Mouse (Mus musculus): Measurements from ENCODE around the gene Amigo1.

The Amigo1 gene

DNA sequence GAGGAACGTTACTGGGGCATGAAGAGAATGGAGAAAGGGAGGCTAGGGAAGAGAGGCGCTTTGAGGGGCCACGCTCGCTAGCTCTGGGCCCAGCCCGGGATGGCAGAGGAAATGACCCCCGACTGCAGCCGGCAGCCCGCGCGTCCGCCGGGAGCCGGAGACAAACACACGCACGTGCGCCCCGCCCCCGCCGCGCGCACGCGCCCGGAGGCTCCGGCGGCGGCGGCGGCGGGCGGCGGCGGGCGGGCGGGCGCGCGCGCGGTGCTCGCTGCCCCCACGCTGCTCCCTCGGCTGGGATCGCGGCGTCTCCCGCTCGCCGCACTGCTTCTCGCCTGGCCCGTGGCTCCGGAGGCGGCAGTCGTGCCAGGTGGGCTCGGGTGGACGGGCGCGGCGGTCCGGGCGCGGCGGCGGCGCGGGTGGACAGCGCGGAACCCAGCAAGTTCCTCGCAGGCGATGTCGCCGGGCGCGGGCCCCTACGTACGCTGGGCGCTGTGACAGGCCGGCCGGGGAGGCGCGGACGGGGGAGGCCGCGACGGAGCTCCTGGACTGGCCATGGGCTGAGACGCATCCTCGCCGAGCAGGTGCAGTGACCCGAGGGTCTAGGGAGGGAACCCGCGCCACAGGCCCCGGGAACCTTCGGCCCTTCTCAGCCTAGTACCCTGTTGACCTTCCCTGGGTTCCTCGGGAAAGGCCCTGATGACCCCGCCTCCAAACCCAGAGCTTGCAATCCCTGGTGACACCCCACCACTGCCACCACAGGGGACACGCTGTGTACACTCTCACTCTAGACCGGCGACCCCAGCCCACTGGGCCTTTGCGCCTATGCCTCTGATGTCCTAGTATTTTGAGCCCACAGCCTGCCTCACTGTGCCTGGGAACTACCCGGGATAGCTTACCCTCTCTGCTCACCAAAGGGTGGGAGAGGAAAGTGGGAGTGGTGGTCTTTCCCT is at the start of gene Amigo1:
TSS of gene Amigo1 (plus strand) at position 238 of the 950 bp plus-strand sequence.
- peak; percentile 55 for DNase-seq (ENCODE audit: low spot score)

DNA sequence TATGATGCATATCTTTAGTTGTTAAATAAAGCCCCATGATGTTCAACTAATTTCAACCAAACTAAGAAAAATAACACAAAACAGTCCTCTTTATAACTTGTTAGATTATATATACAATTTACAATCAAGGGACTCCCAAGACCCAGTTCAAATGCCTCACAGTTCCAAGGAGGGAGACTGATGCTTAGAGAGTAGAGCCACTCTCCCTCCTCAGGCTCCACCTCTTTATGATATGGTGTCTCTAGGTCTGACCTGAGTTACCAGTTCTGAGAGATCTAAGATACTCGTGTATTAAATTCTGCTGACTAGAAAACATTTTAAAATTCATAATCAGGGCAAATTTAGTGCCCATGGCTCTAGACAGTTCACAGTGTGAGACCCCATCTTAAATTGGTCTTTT is 47.0 kb upstream of the Amigo1 start:
- DNase-seq (ENCODE audit: low spot score) = no peak

DNA sequence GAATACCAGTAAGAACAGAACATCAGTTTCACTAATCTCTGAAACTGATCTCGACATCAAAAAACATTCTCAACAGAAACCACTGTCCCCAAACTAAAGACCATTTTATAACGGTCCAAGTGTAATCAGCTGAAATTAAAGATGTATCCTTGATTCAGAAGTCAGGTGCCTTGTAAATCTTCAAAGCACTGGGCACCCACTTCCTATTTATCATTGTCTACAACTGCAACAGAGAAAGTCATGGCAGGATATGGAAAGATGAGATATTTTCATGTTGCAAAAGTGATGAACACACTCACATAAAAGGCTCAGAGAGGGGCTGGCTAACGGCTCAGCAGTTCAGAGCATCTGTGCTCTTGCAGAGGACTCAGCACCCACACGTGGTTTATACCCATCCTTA is 45.3 kb upstream of the Amigo1 start:
- no peak for DNase-seq (ENCODE audit: low spot score)

DNA sequence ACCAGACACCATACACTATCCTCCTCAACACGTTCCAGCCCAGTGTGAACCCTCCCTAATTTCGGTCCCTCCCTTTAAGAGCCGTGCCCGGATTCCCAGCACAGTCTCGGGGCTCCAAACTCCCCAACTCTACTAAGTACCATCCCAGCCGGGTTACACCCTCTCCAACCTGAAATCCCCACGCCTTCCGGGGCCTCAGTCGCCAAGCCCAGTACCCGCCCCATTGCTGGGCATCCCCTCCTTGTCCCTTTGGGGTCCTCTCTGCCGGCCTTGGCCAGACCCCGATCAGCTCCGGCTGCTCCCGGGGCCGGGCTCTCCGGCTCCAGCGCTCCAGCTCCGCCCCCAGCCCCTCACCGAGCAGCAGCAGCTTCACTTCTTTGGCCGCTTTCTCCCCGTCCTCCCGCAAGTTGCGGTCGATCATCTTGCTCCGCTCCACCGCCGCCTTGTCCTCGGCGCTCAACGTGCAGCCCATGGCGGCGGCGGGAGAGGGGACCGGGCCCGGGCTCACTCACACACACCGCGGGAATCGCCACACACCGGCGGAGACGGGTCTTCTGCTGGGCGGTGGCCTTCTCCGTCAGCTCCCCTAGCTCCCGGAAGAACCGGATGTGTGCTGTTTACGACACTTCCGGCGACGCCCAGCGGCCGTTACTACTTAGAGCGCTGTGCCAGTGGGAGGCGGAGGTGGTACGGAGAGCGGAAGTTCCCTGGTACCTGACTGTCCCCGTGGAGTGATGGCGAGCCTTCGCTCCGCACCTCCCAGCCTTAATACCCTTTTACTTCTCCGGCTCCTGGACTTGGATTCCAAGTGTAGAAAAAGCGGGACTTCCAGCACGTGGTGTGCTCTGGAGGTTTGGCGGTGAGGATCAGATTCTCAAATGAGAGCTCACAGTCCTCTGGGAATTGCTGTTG is 40.3 kb upstream of the Amigo1 start, which contains the start of gene Gnai3:
TSS of gene Gnai3 (minus strand) at position 613 of the 912 bp plus-strand sequence.
- DNase-seq (ENCODE audit: low spot score) = peak; percentile 89

DNA sequence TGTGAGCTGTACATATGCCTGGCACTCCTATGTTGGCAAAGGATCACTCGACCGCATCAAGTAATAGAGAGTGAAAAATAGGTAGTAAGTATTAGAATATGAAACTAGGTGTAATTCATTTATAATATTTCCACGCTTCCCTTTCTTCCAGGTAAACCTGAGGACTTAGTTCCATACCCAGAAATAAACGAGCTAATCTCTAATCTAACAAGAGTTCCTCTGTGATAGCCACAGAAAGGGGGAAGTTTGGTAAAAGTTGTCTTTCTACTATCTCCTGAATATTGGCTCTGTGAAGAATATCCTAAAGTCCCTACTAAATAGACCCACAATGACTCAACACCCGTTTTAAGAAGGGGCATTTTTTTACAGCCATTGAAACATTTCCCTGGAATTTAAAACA is 39.5 kb upstream of the Amigo1 start:
- no peak for DNase-seq (ENCODE audit: low spot score)

DNA sequence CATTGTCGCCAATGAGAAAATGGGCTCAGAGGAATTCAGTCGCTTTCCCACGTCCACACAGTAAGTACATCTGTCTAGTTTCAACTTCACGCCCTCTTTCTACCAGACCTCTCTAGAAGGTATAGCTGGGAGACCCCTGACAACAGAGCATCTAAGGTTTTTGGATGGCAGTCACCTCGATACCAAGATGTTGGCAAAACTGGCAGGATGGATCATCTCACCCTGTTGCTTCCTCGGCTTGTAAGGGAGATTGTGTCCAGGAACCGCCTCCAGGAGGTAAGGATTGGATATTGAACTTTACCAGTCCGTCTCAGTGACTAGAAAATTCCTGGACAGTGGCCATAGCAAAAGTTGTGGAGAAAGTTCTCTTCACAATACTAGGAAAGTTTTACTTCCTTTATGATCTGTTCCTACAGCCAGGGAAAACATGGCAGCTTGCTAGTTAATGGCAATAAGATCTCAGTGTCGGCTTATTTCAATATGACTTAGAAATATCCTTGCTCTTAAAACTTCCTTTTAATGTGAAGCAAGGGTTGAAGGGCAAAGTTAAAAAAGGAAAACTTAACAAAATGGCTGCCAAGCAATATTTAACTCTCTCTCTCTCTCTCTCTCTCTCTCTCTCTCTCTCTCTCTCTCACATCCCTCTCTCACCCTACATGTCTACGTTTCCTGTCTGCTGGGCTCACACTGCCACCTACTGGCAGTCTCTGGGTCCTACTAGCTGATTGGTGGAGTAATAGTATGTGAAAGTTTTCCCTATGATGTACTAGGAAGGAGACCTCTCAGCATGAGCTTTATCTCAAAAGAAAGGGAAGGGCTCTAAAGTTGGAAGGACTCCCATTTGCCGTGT is 38.5 kb upstream of the Amigo1 start:
- peak; percentile 82 for DNase-seq (ENCODE audit: low spot score)

DNA sequence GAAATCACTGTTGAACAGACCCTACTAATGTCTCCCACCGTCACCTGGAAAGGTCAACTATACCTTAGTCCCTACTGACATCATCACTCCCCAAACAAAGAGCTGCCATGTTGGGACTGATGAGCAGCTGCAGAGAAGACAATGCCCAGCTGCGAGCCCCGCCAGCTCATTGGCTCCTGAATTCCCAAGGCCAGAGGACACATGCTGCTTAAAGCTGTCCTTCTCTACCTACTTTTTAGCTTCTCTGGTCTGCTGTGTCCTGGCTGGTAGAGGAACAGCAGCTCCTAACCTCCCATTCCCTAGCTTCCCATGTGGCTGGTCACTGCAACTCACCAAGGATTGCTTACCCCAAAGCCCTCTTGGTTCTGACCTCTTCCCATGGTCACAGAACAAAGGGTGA is 33.8 kb upstream of the Amigo1 start:
- DNase-seq (ENCODE audit: low spot score) = no peak

DNA sequence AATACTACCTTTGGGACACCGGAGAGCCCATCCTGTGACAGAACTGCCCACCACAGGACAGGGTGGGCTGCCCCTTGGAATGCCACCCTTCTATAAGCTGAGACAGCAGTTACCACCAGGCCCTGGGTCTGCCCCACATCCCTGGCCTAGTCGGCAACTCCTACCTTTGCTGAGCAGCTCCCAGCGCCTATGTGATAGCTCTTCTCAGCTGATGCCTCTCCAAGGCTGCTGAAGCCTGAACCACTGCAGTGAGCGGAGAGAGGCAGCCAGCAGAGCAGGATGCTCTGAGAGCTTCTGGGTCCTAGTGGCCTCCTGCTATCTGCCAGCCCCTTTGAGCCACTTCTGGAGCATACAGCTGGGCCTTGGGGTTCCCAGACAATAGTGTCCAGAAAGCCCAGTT is 31.5 kb upstream of the Amigo1 start, which contains the start of gene Gpr61:
TSS of gene Gpr61 (minus strand) at position 227 of the 400 bp plus-strand sequence.
- no peak for DNase-seq (ENCODE audit: low spot score)

DNA sequence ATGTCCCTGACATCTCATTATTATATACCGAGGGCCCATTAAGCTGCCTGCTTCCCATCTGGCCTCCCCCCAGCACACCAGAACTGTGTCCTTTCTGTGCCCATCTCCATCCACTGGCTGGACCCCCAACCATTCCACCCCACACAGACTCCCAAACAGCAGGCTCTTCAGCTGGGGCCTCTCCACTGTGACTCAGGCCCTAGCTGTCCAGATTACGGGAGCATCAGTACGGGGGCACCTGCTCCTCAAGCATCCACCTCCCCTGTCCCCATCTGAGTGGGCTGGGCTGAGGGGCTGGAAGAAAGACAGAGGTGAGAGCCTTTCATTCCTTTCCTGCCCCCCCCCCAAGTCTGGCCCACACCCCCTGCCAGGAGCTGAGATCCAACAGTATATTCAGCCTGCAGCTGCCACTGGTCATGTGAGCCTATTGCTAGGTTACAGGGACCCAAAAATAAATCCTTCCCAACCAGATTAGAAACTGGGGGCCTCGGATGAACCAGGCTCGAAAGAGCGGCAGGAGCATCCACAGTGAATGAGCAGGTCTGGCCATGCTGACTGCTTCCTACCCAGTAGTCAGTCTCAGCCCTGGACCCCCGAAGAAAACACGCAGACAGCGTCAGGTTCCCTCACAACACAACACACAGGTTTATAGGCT is 27.6 kb upstream of the Amigo1 start:
- no peak for DNase-seq (ENCODE audit: low spot score)

DNA sequence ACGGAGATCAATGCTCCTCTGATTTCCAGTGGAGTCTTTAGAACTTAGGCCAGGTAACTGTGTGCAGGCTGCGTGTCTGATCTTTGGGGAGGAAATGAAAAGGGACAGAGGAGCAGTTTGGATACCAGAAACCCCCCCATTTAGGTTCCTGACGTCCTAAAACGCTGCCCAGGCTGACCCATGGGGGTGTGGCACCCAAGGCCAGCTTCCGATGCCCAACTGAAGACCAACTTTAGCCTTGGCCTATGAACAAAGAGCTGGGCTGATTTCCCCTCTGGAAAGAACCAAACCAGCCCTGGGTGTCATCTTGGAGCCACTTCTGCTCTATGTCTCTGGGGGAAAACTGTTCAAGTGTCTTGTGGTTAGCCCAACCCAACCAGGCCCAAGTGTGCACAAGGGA is 22.0 kb upstream of the Amigo1 start:
- no peak for DNase-seq (ENCODE audit: low spot score)

DNA sequence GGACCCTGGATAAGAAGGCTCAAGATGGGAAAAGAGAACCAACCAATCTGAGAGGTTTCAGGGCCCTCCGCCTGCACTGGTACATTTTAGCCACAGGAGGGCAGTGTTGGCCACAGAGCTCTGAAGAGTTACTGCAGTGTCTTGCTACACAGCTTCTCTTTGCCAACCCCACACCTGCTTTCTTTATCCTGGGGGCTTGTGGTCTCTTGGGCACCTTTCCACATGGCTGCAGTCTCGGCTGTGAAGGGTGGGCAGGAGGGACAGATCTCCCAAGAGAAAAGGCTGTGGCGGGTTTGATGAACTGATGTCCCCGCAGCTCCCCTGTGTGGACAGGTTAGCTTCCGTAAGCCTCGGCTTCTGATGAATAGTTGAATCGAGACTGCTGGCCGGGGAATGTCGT is 21.3 kb upstream of the Amigo1 start:
- DNase-seq (ENCODE audit: low spot score) = peak; percentile 75

DNA sequence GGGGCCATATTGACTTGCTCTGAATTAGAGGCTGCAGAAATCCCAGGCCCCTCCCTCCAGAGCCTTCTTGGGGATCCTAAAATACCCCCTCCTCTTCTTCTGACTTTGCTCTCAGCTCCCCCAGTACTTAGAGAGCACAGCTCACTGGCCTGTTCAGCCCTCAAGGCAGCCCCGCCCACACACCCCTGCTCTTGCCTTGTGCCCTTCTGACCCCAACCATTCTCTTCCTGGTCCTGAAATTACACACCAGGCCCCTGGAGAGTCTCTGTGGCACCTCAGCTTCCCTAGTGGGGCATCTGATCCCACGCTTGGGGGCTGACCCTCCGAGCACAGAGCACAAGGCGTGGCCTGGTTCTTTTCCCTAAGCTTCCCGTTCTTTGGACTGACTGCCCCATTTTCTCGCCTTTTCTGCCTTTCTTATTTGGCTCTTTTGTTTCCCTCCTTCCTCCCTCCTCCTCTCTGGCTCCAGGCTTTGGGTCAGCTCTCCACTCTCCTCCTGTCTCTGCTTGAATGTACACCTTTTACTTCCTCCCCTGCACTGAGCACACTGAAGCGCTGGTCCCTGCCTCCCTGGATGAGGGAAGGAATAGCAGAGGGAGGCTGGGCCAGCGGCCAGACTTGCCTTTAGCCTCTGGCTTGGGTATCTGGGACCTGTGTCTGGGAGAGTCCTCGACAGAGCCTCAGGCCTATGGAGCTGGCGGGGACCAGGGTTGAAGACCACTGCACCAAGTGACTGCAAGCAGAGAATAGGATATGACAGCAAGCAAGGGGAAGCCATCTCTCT is 20.4 kb upstream of the Amigo1 start:
- DNase-seq (ENCODE audit: low spot score) = no peak

DNA sequence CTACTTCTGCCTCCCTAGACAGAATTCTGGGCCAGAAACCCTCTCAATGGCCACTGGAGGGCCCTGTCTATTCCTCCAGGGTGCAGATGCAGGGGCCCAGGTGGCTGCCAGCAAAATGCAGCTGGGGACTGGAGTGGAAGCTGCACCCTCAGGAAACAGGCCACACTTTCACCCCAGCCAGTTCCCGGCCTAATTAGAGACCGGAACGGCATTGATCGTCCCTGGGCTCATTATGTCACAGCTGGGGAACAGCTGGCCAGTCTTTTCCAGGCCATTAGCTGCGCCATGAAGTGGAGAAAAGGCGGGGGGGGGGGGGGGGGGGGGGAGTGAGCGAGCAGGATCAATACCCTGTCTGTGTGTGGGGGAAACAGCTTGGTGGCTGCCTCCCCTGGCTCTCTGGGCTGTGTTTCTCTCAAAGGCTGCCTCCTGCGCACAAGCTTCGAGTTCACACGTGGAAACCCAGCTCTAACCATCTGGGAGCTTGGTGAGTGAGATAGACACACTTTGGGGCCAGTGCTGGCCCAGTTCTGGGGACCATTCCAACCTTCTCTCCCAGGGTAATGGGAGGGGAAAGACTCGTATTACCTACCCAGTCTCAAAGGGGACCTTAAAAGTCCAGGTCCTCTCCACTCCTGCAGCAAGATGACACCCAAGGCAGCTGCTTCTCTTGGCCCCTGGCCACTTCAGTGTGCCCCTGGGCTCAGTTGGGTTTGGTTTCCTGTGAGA is 19.5 kb upstream of the Amigo1 start:
- no peak for DNase-seq (ENCODE audit: low spot score)

DNA sequence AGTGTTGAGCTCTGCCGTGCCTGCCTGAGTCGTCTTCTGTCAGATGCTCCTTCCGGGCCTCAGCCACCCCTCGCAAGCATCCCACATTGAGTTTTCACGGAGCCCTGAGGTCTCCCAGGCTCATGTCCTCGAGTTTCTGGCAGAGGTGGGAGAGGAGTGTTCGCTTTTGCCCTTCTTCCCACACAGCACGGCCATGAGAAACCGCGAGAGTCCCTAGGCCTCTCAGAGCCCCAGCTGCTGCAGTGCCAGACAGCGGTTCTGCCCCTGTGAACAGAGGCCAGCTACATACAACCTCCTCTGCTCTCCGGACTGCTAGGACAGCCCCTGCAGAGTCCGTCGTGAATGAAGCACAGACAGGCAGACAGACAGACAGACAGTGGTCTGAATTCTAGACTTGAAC is 18.6 kb upstream of the Amigo1 start:
- DNase-seq (ENCODE audit: low spot score) = no peak

DNA sequence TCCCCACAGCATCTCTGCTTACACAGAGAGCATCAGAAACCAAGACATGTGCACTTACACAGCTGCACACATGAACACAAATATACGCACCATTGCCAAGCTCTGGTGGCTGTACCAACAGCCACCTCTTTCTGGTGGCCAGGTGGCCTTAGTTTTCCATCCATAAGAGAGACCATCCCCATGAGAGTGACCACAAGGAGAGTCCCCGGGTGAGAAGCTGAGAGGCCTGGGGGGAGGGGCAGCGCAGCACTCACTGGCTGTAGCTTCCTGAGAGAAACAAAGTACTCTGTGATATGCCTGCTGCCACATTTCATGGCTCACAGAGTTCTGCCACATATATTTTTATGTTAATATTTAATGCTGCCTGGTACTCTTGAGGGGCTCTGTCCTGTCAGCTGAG is 16.9 kb upstream of the Amigo1 start:
- DNase-seq (ENCODE audit: low spot score) = no peak

DNA sequence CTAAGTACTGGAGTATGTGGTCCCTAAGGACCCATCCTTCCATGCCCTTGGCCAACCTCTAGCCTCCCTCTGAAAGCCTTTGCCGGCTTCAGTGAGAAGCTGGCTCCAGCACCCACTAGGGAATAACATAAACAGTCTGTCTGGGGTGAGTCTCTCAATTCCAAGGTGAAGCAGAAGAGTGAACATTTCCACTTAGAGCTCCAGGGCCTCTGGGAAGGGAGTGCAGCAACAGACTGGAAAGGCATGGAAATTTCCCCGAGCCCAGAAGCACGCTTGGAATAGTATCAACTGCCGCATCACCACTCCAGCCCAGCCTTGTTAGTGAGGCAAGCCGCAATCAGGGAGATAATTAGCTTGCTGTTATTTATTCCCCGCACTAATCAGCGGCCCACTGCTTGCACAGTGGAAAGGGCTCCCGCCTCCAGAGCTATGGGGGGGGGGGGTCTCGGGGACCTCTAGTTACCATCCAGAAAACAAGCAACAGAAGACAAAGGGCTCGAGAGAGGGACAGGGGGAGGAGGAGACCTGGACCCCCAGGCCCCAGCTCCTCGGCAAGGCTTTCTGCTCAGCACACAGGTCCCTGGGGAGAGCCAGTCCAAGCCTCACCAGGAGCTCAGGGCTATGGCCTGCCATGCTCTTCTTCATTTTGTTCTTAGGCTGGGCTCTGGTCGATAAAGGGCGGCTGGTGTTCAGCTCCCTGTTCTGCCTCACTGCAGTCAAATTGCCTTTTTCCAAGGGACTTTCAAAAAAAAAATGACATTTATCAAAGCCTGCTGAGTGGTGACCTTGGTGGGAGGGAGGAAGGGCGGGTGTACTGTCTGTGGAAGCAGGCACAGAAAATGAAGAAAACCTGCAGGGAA is 11.2 kb upstream of the Amigo1 start:
- peak; percentile 45 for DNase-seq (ENCODE audit: low spot score)

DNA sequence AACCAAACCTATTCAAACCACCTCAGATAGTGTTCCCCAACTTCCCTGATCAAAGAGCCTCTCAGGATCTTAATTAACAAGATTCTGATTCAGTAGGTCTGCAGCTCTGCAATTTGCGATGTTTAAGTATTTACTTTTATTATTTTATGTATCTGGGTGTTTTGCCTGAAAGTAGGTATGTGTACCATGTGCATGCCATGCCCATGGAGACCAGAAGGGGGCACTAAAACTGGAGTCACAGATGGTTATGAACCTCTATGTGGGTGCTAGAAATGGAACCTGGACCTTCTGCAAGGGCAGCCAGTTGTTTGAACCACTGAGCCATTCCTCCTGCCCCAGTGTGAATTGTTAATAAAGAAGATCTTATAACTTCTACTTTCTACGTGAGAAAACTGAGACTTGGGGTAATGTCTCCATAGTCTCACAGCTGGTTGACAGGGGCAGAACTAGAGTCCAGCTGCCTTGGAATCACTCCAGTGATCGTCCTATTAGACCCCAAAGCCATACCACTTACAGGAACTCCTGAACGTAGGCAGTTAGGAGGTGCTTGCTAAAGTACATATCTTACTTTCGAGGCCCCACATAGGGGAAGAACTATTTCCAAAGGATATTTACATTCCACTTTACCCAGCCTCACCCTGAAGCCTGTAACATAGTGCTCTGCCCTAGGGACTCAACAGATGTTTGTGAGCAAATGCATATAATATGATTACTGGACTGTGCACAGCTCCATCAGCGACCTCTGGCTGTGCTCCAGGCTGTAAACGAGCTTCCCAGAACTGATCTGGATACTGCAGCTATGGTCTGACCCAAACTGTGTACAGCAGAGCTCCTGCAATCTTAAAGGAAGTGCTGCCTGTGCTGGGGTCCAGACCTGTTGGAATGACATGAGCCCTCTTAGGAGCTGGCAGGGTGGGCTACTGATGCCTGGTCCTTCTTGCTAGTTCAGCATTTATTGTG is 7.1 kb upstream of the Amigo1 start:
- no peak for DNase-seq (ENCODE audit: low spot score)

DNA sequence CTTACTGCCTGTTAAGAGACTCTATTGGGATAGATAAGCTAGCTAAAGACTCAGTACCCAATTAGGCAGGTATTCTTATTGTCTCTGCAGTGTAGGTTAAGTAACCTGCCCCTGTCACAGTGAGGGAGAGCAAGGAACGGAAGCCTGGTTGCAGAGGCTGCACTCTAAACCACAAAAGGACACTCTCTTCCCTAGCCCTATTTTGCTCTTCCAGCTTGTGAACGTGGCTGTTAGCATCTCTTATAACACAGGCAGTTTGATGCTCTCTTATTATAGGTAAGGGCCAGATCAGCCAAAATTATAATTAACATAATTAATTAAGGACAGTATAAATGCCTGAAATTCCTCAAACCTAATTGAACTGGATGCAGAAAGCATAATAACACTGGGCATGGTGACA is 5.6 kb upstream of the Amigo1 start:
- no peak for DNase-seq (ENCODE audit: low spot score)
